Mouse (Mus musculus) MEL (cell line): ENCODE measurements around the gene Tent4a. TPM values are rescaled to one million over a fixed set of nuclear protein-coding genes. Genes with fewer than 3 reads are reported as not detected.

Experiments used
- DNase-seq: peaks from one replicate; pipeline ENCODE4 v3.0.0; 2011; ENCODE audit warnings: low read depth, low spot score
- H3K27ac ChIP-seq: 2 replicates; pipeline ENCODE4 v1.5.1; 2012; ENCODE audit warnings: low read depth, mild to moderate bottlenecking, control low read depth, low read length, moderate library complexity; ENCODE audit not compliant: control insufficient read depth
- H3K27me3 ChIP-seq, 2 experiments: fragments of 150-350 bp in 1 of 2; sonication (generic) in 1 of 2; 2 replicates each; pipeline ENCODE4 v1.6.1; 2012; ENCODE audit warnings: low read length in 2 of 2, mild to moderate bottlenecking in 2 of 2, improper control_type of control experiment in 1 of 2, moderate library complexity in 1 of 2; ENCODE audit not compliant: insufficient read depth in 2 of 2, control insufficient read depth in 1 of 2
- H3K36me3 ChIP-seq, 2 experiments: 2 replicates each; pipeline ENCODE4 v1.6.1; 2012 to 2014; ENCODE audit warnings: low read length in 2 of 2, improper control_type of control experiment in 1 of 2, inconsistent platforms in 1 of 2, mild to moderate bottlenecking in 1 of 2; ENCODE audit not compliant: insufficient read depth in 2 of 2, control insufficient read depth in 1 of 2
- H3K4me1 ChIP-seq, 2 experiments: fragments of 150-350 bp in 1 of 2; sonication (generic) in 1 of 2; 2 replicates each; pipeline ENCODE4 v1.6.1; 2012; ENCODE audit warnings: low read length in 2 of 2, improper control_type of control experiment in 1 of 2, mild to moderate bottlenecking in 1 of 2; ENCODE audit not compliant: insufficient read depth in 2 of 2, control insufficient read depth in 1 of 2
- H3K4me3 ChIP-seq, 2 experiments: fragments of 150-350 bp in 1 of 2; sonication (generic) in 1 of 2; 2 replicates each; pipeline ENCODE4 v1.5.1; 2012; ENCODE audit warnings: low read depth in 2 of 2, low read length in 2 of 2, mild to moderate bottlenecking in 2 of 2, moderate library complexity in 2 of 2, control low read depth in 1 of 2, improper control_type of control experiment in 1 of 2; ENCODE audit not compliant: control insufficient read depth in 1 of 2, insufficient read depth in 1 of 2
- H3K79me2 ChIP-seq: 2 replicates; pipeline ENCODE4 v1.6.1; 2012; ENCODE audit warnings: mild to moderate bottlenecking, low read length, moderate library complexity; ENCODE audit not compliant: control insufficient read depth, poor library complexity, insufficient read depth
- H3K9ac ChIP-seq: 2 replicates; pipeline ENCODE4 v1.6.1; 2012; ENCODE audit warnings: low read depth, mild to moderate bottlenecking, control low read depth, low read length, moderate library complexity; ENCODE audit not compliant: control insufficient read depth, poor library complexity, severe bottlenecking
- H3K9me3 ChIP-seq: fragments of 150-350 bp; sonication (generic); replicated peaks from 2 replicates; pipeline ENCODE4 v1.6.1; 2012; ENCODE audit warnings: mild to moderate bottlenecking, low read length, improper control_type of control experiment, moderate library complexity; ENCODE audit not compliant: insufficient read depth
- BHLHE40 ChIP-seq: IDR thresholded peaks from 2 replicates; pipeline ENCODE4 v1.6.1; 2012; ENCODE audit warnings: low read depth, mild to moderate bottlenecking, inconsistent platforms, low read length, improper control_type of control experiment, borderline replicate concordance
- CTCF ChIP-seq, 3 experiments: IDR thresholded peaks in 2 of 3; conservative IDR thresholded peaks in 1 of 3; 2 replicates each; pipeline ENCODE4 v1.5.1; 2011 to 2012; ENCODE audit warnings: low read length in 3 of 3, low read depth in 2 of 3, mild to moderate bottlenecking in 2 of 3, improper control_type of control experiment in 1 of 3, inconsistent platforms in 1 of 3, mixed read lengths in 1 of 3, moderate library complexity in 1 of 3; ENCODE audit not compliant: control insufficient read depth in 1 of 3, insufficient read depth in 1 of 3, poor library complexity in 1 of 3, severe bottlenecking in 1 of 3
- E2F4 ChIP-seq: IDR thresholded peaks from 2 replicates; pipeline ENCODE4 v1.6.1; 2011; ENCODE audit warnings: low read depth, low read length, improper control_type of control experiment, borderline replicate concordance
- ELF1 ChIP-seq: IDR thresholded peaks from 2 replicates; pipeline ENCODE4 v1.6.1; 2014; ENCODE audit warnings: low read depth, mild to moderate bottlenecking, inconsistent platforms, low read length, improper control_type of control experiment, moderate library complexity
- MAFK ChIP-seq: IDR thresholded peaks from 2 replicates; pipeline ENCODE4 v1.6.1; 2011; ENCODE audit warnings: low read depth, mild to moderate bottlenecking, low read length, improper control_type of control experiment, borderline replicate concordance
- MEF2A ChIP-seq: IDR thresholded peaks from 2 replicates; pipeline ENCODE4 v1.6.1; 2014; ENCODE audit warnings: low read depth, mild to moderate bottlenecking, inconsistent platforms, low read length, improper control_type of control experiment; ENCODE audit not compliant: poor library complexity, insufficient replicate concordance, severe bottlenecking; ENCODE audit errors: extremely low read depth
- RCOR1 ChIP-seq: IDR thresholded peaks from 2 replicates; pipeline ENCODE4 v1.6.1; 2012; ENCODE audit warnings: low read depth, mild to moderate bottlenecking, inconsistent platforms, low read length, improper control_type of control experiment
- TAL1 ChIP-seq: IDR thresholded peaks from 2 replicates; pipeline ENCODE4 v1.6.1; 2012; ENCODE audit warnings: mild to moderate bottlenecking, inconsistent platforms, low read length, moderate library complexity, mixed read lengths
- USF1 ChIP-seq: IDR thresholded peaks from 2 replicates; pipeline ENCODE4 v1.6.1; 2014; ENCODE audit warnings: low read depth, mild to moderate bottlenecking, inconsistent platforms, low read length, improper control_type of control experiment, moderate library complexity
- ZMIZ1 ChIP-seq: IDR thresholded peaks from 2 replicates; pipeline ENCODE4 v1.6.1; 2012; ENCODE audit warnings: low read depth, mild to moderate bottlenecking, inconsistent platforms, low read length, improper control_type of control experiment, moderate library complexity
- polyA plus RNA-seq, 2 experiments: library from polyadenylated mRNA; stranded (reverse) in 1 of 2; unstranded in 1 of 2; fragments of >175 nt in 1 of 2; fragments of >200 nt in 1 of 2; gene quantifications; 2 replicates each; pipeline versions ENCODE4 v1.2.1 to v1.2.4; 2012; ENCODE audit warnings: low replicate concordance in 2 of 2, low read depth in 1 of 2; ENCODE audit not compliant: insufficient read length in 2 of 2, insufficient read depth in 1 of 2, missing spikeins in 1 of 2
- total RNA-seq: library from RNA; depleted of rRNA; stranded (reverse); fragments of 300-350 nt; gene quantifications from 2 replicates; pipeline ENCODE4 v1.2.3, GENCODE M21; 2012

Gene Tent4a
- total and polyA plus RNA-seq, 3 experiments = 12.2 to 18.4 TPM; not detected in 1

DNA sequence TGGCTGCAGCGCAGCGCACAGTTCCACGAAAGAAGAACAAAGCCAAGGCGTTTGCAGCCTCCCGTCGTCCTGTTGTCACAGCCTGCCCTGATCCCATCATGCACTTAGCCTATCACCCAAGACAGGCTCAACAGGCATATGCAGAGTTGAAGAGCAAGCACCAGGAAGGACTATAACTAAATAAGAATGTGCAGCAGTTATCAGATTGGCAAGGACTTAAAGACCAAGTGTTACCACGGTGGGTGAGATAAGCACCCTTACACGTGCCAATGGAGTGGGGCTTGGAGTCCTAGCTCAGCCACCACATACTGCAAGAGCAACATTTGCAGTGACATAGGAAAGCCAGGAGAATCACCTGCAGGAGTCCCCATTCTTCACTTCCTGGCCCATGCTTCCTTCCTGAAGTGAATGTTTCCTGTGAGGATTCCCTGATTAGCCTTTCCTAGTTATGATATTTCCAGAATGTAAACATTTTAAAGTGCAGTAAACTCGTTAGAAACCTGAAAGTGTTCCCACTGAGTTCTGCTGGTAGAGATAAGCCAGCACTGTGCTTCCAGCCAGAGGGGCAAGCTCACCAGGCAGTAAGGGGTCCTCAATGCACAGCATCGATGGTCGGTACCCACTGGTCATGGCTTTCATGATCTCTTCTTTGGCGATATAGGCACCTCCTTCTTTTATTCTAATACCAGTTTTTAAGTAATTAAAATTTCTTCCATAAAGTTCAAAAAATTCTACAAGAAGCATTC is 27.9 kb downstream of the Tent4a start (continued):
- TF ChIP-seq ELF1 (peak; percentile 25; the same call in 1 of the 2 replicates), USF1 (peak; percentile 54; the same call in 1 of the 2 replicates), E2F4 (no peak)

DNA sequence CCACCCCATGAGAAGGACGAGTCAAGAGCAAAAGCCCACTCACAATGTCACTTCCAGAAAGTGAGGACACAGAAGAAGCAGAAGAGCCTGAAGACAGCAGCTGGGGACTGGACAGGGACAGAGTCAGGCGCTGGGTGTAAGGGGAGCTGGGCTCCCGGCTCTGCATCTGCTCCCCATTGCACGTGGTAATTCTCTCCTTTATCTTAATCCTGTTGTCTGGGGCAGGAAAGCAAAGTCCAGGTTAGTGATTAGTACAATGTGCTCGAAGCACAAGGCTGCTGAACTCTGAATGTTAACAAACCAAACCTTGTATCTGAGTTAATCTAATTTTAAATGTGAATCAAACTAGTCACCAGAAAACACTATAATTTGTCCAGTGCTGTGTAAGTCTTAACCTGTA is 31.6 kb downstream of the Tent4a start:
- Histone ChIP-seq H3K4me1 (peaks cover 18 to 44% of the 10 kb centered on the region in 2 experiments), H3K9ac (no peak overlapping the region), H3K27me3 (no peaks in the 10 kb centered on the region), H3K9me3 (no peaks in the 10 kb centered on the region), H3K4me3 (no peak overlapping the region), H3K36me3 (peaks cover 19 to 46% of the 10 kb centered on the region in 2 experiments), H3K79me2 (no peaks in the 10 kb centered on the region), H3K27ac (no peak overlapping the region)
- DNase-seq = no peak
- TF ChIP-seq TAL1 (no peak), MEF2A (no peak), BHLHE40 (no peak), CTCF (IDR thresholded peaks at IDR 0.05 in 2 of 3, conservative IDR thresholded peaks at IDR 0.05 in 1 of 3; ENCODE audit: control insufficient read depth in 1 of 3, insufficient read depth in 1 of 3, low read depth in 2 of 3, low read length in 3 of 3, poor library complexity in 1 of 3, severe bottlenecking in 1 of 3) (no peak), ELF1 (no peak), ZMIZ1 (no peak)

DNA sequence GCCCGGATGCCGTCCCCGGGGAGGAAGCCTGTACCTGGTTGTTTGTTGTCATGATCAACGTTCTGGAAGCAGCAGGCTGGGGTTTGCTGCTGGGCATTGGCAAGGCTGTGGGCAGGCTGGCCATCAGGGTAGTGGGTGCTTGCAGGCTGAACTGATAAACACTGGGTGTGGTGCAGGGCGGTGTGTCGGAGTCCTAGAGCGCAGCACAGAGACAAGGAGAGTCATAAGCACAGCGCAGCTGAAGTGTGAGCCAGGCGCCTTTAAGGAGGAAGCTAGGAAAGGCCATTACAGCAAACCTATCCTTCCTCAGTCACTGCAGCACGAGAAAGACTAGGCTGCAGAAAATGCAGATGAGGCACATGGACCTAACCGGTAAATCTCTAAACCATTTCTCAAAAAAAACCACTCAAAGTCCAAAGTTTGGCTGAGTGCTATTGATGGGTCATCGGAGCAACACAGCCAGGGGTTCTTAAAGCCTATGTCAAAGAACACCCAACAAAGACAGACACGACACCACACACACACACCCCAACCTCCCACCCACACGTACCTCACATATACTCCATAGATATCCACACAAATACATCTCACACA is 32.2 kb downstream of the Tent4a start:
- Histone ChIP-seq H3K9me3 (no peaks in the 10 kb centered on the region), H3K4me1 (peaks cover 18 to 43% of the 10 kb centered on the region in 2 experiments), H3K27me3 (no peaks in the 10 kb centered on the region), H3K79me2 (no peaks in the 10 kb centered on the region), H3K27ac (no peak overlapping the region), H3K36me3 (peaks cover 19 to 46% of the 10 kb centered on the region in 2 experiments), H3K9ac (no peak overlapping the region), H3K4me3 (no peak overlapping the region)
- DNase-seq = peak; percentile 51
- TF ChIP-seq ZMIZ1 (no peak), MAFK (no peak), RCOR1 (no peak), USF1 (no peak)
